Mouse (Mus musculus) cerebellum, postnatal 36 days (tissue): Measurements from ENCODE around the gene Scg5.

Source experiments
- DNase-seq, 2 experiments: peaks; one replicate each; pipeline ENCODE4 v3.0.0; 2021 to 2022; ENCODE audit warnings: mixed read lengths in 2 of 2

Gene Scg5

DNA sequence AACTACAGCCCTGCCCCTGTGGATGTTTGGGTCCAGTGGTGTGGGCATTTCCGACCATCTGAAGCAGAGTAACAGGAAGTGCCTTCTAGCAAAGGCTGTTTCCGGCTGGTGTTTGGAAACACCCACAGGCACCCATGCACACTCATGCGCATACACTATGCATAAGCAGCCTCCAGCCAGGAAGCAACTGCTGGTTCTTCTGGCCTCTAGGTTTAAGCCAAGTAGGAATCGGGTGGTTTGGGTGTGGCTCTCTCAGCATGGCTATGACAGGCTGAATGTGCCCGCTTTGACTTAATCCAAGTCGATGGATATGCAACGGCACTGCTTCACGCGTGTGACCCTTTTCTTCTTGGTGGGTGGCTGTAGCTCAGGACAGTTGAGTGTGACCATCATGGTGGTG, 79.6 kb downstream of the Scg5 start:
- no peak for DNase-seq

DNA sequence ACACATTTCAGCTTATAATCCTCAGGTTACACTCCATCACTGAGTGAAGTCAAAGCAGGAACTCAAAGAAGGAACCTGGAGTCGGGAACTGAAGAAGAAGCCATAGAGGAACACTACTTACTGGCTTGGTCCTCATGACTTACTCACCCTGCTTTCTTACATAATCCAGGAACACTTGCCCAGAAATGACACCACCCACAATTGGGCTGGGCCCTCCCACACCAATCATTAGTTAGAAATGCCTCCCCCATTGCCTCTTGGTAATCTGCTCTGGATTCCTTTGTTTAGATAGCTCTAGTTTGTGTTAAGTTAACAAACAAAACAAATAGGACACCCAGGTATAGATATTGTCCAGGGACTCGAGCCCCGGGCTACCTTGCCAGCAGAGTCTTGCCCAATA, 100.3 kb downstream of the Scg5 start:
- no peak for DNase-seq
